Mouse (Mus musculus) lung, embryonic 16.5 days (tissue): ENCODE data around the gene Rgs6. TPM values are rescaled to one million over a fixed set of nuclear protein-coding genes. Genes with fewer than 3 reads are reported as not detected.

Experiments used
- ATAC-seq: fragments of 200-750 bp; cut with Nextera tagmentation; 2 replicates; pipeline ENCODE4 v1.8.0; 2017; ENCODE audit warnings: low read depth, mild to moderate bottlenecking, moderate library complexity
- H3K27ac ChIP-seq: fragments of 300-500 bp; sonication (generic); 2 replicates; pipeline ENCODE4 v1.5.1; 2014; ENCODE audit warnings: mild to moderate bottlenecking, control low read depth, low read length
- H3K27me3 ChIP-seq: fragments of 300-500 bp; sonication (generic); 2 replicates; pipeline ENCODE4 v1.6.1; 2014; ENCODE audit warnings: low read depth, low read length, mixed read lengths; ENCODE audit not compliant: control insufficient read depth, insufficient read depth
- H3K36me3 ChIP-seq: fragments of 300-500 bp; sonication (generic); 2 replicates; pipeline ENCODE4 v1.6.1; 2014; ENCODE audit warnings: low read length; ENCODE audit not compliant: control insufficient read depth, insufficient read depth
- H3K4me1 ChIP-seq: fragments of 300-500 bp; sonication (generic); replicated peaks from 2 replicates; pipeline ENCODE4 v1.6.1; 2014; ENCODE audit warnings: low read length, mixed read lengths; ENCODE audit not compliant: control insufficient read depth, insufficient read depth
- H3K4me2 ChIP-seq: fragments of 300-500 bp; sonication (generic); 2 replicates; pipeline ENCODE4 v1.6.1; 2014; ENCODE audit warnings: low read depth, low read length, control low read depth
- H3K4me3 ChIP-seq: fragments of 300-500 bp; sonication (generic); 2 replicates; pipeline ENCODE4 v1.5.1; 2014; ENCODE audit warnings: mild to moderate bottlenecking, low read length, control low read depth
- H3K9ac ChIP-seq: fragments of 300-500 bp; sonication (generic); 2 replicates; pipeline ENCODE4 v1.6.1; 2014; ENCODE audit warnings: low read length, control low read depth
- H3K9me3 ChIP-seq: fragments of 300-500 bp; sonication (generic); 2 replicates; pipeline ENCODE4 v1.6.1; 2016; ENCODE audit warnings: low read length; ENCODE audit not compliant: control insufficient read depth
- WGBS: fragments of 180-500 bp; shearing (Covaris S2); extraction: QIAGEN DNeasy Blood & Tissue Kit; methylation state at CpG from one replicate; pipeline ENCODE4 v1.1.7; 2014; 5-methylcytosine and 5-hydroxymethylcytosine counted together
- polyA plus RNA-seq: library from polyadenylated mRNA; unstranded; fragments of >200 nt; fragmentation: Nextera tagmentation; extraction: Ambion mirVana; gene quantifications from 2 replicates; pipeline ENCODE4 v1.2.1, GENCODE M21; 2015

Gene Rgs6
- polyA plus RNA-seq, 1 experiment from 2014 or later: 3.0 TPM

- no peak overlapping the region for H3K4me3 ChIP-seq
- WGBS: 71% methylated on average over 2 of the region's 2 CpGs
These were observed 563.4 kb downstream of the Rgs6 start for GRCm38 (mm10) chr12:83151474-83151873.

GRCm38 (mm10) chr12:83160211-83160610 lies 572.1 kb downstream of the Rgs6 start:
- no peak overlapping the region for H3K4me3 ChIP-seq
- H3K27ac ChIP-seq: no peak overlapping the region
- no peaks in the 10 kb centered on the region for H3K36me3 ChIP-seq
- H3K4me1 ChIP-seq: no peaks in the 10 kb centered on the region
- H3K4me2 ChIP-seq: no peak overlapping the region
- WGBS: 65% methylated on average over 2 of the region's 2 CpGs
- no peaks in the 10 kb centered on the region for H3K9me3 ChIP-seq
- no peaks in the 10 kb centered on the region for H3K27me3 ChIP-seq
- ATAC-seq: no peak
- H3K9ac ChIP-seq: no peak overlapping the region

More at GRCm38 (mm10) chr12:83151474-83151873, 563.4 kb downstream of the Rgs6 start:
- no peak overlapping the region for H3K27ac ChIP-seq
- no peaks in the 10 kb centered on the region for H3K9me3 ChIP-seq
- H3K9ac ChIP-seq: no peak overlapping the region
- H3K4me2 ChIP-seq: no peak overlapping the region
- no peaks in the 10 kb centered on the region for H3K27me3 ChIP-seq
- no peak for ATAC-seq
- no peaks in the 10 kb centered on the region for H3K36me3 ChIP-seq
- H3K4me1 ChIP-seq: no peaks in the 10 kb centered on the region

- Histone ChIP-seq H3K9ac (no peak overlapping the region), H3K27me3 (no peaks in the 10 kb centered on the region), H3K4me1 (no peaks in the 10 kb centered on the region), H3K27ac (no peak overlapping the region), H3K9me3 (no peaks in the 10 kb centered on the region), H3K4me3 (no peak overlapping the region), H3K4me2 (no peak overlapping the region), H3K36me3 (no peaks in the 10 kb centered on the region)
- WGBS: 68% methylated on average over 4 of the region's 4 CpGs
- no peak for ATAC-seq
These were observed 572.6 kb downstream of the Rgs6 start for GRCm38 (mm10) chr12:83160700-83161099.

GRCm38 (mm10) chr12:83163721-83164120 lies 575.6 kb downstream of the Rgs6 start:
- Histone ChIP-seq H3K36me3 (no peaks in the 10 kb centered on the region), H3K4me2 (no peak overlapping the region), H3K27me3 (no peaks in the 10 kb centered on the region), H3K4me3 (no peak overlapping the region), H3K9me3 (no peaks in the 10 kb centered on the region), H3K27ac (no peak overlapping the region), H3K9ac (no peak overlapping the region), H3K4me1 (no peaks in the 10 kb centered on the region)
- no peak for ATAC-seq
- WGBS: 38% methylated on average over 5 of the region's 5 CpGs

- 53% methylated on average over 1 of the region's 1 CpGs for WGBS
- no peak overlapping the region for H3K4me3 ChIP-seq
These were observed 577.0 kb downstream of the Rgs6 start for GRCm38 (mm10) chr12:83165058-83165457.

GRCm38 (mm10) chr12:83168310-83168709 lies 580.2 kb downstream of the Rgs6 start:
- Histone ChIP-seq H3K36me3 (no peaks in the 10 kb centered on the region), H3K9me3 (no peaks in the 10 kb centered on the region), H3K4me2 (no peak overlapping the region), H3K4me3 (no peak overlapping the region), H3K9ac (no peak overlapping the region), H3K27me3 (no peaks in the 10 kb centered on the region), H3K4me1 (no peaks in the 10 kb centered on the region), H3K27ac (no peak overlapping the region)
- 67% methylated on average over 6 of the region's 6 CpGs for WGBS
- ATAC-seq: no peak

More at GRCm38 (mm10) chr12:83165058-83165457, 577.0 kb downstream of the Rgs6 start:
- H3K4me2 ChIP-seq: no peak overlapping the region
- H3K27me3 ChIP-seq: no peaks in the 10 kb centered on the region
- ATAC-seq: no peak
- H3K36me3 ChIP-seq: no peaks in the 10 kb centered on the region
- no peak overlapping the region for H3K27ac ChIP-seq
- H3K4me1 ChIP-seq: no peaks in the 10 kb centered on the region
- no peaks in the 10 kb centered on the region for H3K9me3 ChIP-seq
- H3K9ac ChIP-seq: no peak overlapping the region

GRCm38 (mm10) chr12:83169495-83170209 lies 581.6 kb downstream of the Rgs6 start:
- no peak overlapping the region for H3K4me3 ChIP-seq
- H3K4me1 ChIP-seq: no peaks in the 10 kb centered on the region
- WGBS: 46% methylated on average over 12 of the region's 12 CpGs
- no peaks in the 10 kb centered on the region for H3K36me3 ChIP-seq
- H3K4me2 ChIP-seq: no peak overlapping the region
- H3K9ac ChIP-seq: no peak overlapping the region
- H3K9me3 ChIP-seq: no peaks in the 10 kb centered on the region
- no peak for ATAC-seq
- no peak overlapping the region for H3K27ac ChIP-seq
- no peaks in the 10 kb centered on the region for H3K27me3 ChIP-seq

GRCm38 (mm10) chr12:83178770-83179169 lies 590.7 kb downstream of the Rgs6 start:
- WGBS: 54% methylated on average over 2 of the region's 2 CpGs
- H3K9me3 ChIP-seq: no peaks in the 10 kb centered on the region
- no peak for ATAC-seq

GRCm38 (mm10) chr12:83179860-83180259 lies 591.8 kb downstream of the Rgs6 start:
- no peak overlapping the region for H3K4me3 ChIP-seq
- no peak for ATAC-seq
- 82% methylated on average over 1 of the region's 1 CpGs for WGBS

More at GRCm38 (mm10) chr12:83178770-83179169, 590.7 kb downstream of the Rgs6 start:
- Histone ChIP-seq H3K27ac (no peak overlapping the region), H3K27me3 (no peaks in the 10 kb centered on the region), H3K4me1 (no peaks in the 10 kb centered on the region), H3K36me3 (no peaks in the 10 kb centered on the region), H3K4me2 (no peak overlapping the region), H3K4me3 (no peak overlapping the region), H3K9ac (no peak overlapping the region)

More at GRCm38 (mm10) chr12:83179860-83180259, 591.8 kb downstream of the Rgs6 start:
- Histone ChIP-seq H3K36me3 (no peaks in the 10 kb centered on the region), H3K4me1 (no peaks in the 10 kb centered on the region), H3K9ac (no peak overlapping the region), H3K4me2 (no peak overlapping the region), H3K27ac (no peak overlapping the region), H3K27me3 (no peaks in the 10 kb centered on the region), H3K9me3 (no peaks in the 10 kb centered on the region)
